Mouse (Mus musculus) embryo, embryonic 9.5 days (tissue): ENCODE data around the gene Esyt1.
A peak's percentile ranks its signal among the peaks of the same experiment; 100 is the strongest.
"Not testable (repeated sequence)": the region's sequence is repeated elsewhere in the genome, so short reads cannot be mapped to it uniquely, and the experiment has no call there.

Experiments
- DNase-seq: peaks from one replicate; pipeline ENCODE4 v3.0.0-alpha.2; 2017; ENCODE audit errors: extremely low spot score

Esyt1 gene

DNA sequence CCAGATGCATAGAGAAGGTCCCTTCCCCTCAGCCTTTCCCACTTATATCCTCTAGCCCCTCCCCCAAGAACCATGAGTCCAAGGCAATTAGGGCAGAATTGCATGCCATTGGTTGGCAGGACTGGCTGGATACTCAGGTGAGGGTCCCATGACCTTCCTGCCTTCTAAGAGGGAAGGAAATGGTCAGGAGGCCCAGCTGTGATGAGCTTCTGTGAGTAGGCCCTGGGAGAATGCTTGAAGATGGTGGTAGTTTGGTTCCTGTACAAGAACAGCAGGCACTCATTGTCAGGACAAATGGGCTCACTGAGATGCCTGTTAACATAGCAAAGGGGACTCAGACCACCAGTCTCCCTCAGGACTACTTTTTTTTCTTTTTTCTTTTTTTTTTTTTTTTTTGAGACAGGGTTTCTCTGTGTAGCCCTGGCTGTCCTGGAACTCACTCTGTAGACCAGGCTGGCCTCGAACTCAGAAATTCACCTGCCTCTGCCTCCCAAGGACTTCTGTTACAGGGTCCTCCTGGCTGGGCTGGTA is 12.7 kb upstream of the Esyt1 start:
- no peak for DNase-seq

DNA sequence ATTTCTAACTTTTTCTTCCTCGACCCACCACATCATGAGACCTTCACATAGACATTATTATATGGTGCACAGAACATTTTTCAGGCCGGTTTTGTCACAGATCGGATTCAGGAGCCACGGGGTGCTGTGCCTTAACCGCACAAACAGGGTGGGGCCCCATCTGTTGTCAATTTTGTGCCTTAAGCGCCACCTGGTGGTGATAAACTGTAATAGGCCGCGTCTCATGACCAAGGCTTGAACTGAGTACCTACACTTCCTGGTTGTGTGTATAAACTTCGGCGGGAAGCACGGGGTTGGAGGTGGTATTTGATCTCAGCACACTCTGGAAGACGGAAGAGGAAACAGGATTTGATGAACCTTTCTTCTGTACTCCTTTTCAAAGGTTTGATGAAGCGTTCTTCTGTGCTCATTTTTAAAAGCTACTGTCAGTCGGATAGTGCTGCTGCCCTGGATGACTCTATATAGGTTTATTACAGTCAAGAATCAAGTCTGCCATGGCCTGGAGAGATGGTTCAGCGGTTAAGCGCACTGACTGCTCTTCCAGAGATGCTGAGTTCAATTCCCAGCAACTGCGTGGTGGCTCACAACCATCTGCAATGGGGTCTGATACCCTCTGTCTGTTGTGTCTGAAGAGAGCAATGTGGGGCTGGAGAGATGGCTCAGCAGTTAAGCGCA is 10.7 kb upstream of the Esyt1 start:
- DNase-seq, result peak; percentile 88

DNA sequence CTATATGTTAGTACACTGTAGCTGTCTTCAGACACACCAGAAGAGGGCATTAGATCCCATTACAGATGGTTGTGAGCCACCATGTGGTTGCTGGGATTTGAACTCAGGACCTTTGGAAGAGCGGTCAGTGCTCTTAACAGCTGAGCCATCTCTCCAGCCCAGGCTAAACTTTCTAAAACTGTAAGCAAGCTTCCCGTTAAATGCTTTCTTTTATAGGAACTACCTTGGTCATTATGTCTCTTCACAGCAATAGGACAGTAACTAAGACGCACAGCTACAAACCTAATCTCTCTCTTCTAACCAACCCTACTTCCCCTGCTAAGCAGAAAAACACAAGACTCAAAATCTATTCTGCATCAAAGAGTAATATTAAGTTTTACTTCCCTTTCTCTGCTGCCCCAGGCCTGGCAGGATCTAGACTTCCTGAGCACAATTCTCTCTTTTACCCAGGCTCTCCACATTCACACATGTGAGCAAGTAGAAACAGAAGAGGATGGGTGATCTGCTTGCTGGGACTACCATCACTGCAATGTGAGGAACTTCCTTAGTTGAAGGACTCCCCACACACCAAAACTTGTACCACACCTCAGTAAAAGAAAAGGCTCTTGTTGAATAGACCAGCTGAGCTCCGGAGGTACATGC is 10.1 kb upstream of the Esyt1 start:
- no peak for DNase-seq

DNA sequence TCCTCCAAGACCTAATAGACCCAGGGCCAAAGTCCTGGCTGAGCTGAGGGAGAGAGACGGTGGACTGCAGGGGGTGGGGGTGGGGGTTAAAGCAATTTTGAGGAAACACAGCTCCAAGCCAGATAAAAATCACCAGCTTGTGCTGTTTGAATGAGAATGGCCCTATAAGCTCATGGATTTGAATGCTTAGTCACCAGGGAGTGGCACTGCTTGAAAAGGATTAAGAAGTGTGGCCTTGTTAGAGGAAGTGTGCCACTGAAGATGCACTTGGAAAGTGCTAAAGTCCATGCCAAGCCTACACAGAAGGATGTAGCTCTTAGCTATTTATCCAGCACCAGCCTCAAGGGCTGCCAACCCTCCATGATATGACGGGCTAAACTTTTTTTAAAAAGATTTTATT is 9.5 kb upstream of the Esyt1 start:
- DNase-seq, result no peak

DNA sequence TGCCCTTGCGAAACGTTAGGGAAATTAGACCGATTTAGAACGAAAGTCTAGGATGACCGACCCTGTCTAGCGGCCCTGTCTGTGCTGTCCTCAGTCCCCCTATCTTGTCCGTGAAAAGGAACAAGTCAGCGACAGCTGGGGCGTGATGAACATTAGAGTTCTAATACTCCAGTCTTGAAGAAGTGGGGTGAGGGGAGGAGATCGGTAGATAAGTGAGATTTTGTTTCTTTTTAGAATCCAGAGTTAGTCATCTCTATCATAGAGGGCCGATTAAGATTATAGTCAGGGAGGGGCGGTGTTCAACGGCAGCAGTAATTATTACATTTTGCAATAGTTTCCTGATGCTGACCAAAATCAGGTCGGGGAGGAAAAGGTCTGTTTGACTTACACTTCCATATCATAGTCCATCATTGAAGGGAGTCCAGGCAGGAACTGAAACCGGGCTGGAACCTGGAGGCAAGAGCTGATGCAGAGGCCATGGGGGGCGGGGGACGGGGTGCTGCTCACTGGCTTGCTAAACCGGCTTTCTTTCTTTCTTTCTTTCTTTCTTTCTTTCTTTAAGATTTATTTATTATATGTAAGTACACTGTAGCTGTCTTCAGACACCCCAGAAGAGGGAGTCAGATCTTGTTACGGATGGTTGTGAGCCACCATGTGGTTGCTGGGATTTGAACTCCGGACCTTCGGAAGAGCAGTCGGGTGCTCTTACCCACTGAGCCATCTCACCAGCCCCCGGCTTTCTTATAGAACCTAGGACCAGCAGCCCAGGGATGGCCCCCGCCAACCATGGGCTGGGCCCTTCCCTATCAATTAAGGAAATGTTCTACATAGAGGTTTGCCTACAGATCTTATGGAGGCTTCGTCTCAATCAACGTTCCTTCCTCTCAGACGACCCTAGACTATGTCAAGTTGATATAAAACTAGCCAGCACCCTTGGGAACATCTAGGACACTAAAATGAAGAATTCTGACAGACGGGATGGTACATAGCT is 990 bp upstream of the Esyt1 start:
- no peak for DNase-seq

DNA sequence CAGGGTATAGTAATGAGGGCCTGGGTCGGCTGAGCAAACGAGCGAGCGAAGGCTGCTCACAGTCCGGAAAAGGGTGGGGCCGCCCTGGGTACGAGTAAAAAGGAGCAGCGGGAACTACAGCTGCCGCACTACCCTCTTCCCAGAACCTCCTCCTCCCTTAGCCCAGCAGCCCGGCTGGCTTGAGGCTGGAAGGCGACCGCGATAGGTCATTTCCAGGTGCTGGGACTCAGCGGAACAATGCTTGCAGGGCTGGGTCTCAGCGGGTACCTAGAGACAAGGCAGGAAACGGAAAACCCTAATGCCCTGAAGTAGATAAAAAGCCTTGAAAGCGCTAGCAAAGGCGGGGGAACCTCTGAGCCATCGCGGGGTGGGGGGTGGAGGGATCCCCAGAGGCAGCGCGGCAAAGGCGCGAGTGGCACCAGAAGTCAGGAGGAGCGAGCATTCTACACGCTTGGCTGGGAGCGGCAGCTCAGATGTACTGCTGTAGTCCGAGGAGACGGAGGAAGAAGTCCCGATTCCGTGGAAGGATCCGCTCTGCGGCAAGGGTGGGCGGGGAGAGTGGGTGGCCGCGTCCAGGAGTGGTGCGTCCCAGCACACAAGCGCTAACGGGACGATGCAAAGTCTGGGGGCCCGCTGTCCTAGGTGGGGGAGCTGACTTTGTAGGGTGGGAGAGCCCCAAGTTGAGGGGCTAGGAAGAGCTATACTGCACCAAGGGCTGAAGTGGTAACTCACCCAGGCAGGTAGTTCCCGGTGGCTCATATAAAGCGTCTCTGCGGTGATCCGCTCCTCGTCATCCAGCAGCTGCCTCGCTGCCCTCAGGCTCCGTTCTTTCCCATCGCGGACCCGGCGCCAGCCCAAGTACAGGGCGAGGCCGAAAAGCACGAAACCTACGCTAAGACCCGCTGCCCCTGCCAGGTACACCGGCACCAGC is 674 bp downstream of the Esyt1 start:
- peak; percentile 72 for DNase-seq

DNA sequence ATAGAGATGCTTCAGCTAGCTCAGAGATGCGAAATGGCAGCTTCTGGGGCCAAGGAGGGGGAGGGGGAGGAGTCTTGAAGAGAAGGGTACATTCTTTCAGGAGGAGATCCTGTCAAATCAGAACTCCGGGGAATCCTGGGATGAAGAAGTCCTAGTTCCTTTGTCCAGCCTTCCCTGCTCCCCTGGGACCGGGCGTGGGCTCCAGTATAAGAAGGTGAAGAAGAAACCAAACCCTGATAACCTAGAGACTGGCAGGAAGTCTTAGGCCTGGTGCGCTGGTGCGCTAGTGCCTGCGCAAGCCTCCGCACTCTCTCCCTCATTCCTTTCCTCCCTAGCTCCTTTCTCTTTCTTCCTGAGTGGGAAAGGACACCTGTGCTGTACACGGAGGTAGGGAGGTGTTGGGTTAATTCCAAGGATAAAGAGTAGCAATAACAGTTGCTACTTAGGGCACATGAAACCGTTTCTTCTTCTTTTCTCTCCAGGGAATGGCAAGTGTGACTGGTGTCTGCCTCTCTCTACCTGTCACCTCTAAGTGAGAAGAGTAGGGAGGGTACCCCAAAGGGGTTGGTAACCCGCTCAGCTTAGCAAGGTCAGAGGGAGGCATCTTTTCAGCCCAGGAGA is 1.4 kb downstream of the Esyt1 start:
- no peak for DNase-seq

DNA sequence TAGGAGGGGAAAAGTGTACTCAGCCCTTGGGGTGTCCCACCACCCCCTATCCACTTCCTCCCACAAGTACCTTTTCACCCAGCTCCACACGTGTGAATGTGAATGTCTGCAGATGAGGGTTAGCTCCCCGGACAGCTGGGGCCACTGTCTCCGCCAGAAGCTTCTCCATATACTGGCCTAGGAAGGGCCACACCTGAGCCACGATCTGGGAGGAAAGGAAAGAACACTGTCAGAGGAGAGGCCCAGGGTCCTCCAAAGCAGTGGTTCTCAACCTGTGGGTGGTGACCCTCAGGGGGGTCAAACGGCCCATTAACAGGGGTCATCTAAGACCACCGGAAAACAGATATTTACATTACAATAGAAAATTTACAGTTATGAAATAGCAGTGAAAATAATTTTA is 3.3 kb downstream of the Esyt1 start:
- DNase-seq, result no peak

DNA sequence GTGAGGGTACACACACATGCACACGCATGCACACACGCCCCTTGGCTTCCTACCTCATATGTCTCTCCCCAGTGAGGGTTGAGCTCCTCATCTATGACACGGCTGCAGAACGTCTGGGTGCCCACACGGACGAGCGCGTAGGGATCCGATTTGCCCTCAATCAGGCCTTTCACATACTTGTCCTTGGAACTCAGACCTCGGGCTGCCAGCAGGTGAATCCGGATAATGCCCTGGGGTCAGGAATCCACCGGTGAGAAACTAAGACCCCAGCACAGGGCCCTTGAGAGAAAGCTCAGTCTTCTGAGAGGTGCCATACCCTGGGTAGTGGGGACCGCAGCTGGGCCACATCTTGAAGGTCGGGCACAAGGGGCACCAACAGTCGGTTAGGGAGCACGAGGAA is 5.1 kb downstream of the Esyt1 start:
- no peak for DNase-seq

DNA sequence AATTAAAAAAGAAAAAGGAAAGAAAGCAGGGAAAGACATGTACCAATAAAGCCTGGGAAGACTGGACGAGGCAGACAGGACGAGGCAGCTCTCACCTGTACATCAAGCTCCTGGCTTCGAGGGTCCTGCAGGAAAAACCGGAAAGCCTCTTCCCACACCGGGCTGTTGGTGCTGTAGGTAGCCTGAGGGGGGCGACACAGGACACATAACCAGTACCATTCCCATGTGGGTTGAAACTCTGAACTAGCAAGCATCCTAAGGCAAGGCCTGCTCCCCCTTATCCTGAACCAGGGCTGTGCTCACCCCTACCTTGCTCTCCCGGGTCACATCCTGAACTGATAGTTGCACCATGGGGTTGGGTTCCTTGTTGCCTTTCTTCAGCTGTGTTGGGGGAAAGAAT is 6.8 kb downstream of the Esyt1 start:
- no peak for DNase-seq

DNA sequence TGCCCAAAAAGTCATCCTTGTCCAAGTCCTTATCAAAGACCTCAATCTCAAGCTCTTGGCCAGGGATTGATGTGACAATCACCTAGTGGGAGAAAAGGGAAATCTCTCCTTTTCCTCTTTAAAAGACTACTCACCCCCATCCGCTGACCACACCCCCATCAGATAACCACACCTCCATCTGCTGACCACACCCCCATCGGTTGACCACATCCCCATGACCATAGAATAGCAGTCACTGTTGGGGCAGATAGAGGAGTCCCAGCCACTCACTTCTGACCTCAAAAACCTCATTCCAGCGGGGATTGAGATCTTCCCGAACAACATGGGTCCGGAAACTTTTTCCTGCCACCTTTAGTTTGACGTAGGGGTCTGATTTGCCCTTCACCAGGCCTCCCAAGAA is 9.0 kb downstream of the Esyt1 start:
- DNase-seq, result no peak

DNA sequence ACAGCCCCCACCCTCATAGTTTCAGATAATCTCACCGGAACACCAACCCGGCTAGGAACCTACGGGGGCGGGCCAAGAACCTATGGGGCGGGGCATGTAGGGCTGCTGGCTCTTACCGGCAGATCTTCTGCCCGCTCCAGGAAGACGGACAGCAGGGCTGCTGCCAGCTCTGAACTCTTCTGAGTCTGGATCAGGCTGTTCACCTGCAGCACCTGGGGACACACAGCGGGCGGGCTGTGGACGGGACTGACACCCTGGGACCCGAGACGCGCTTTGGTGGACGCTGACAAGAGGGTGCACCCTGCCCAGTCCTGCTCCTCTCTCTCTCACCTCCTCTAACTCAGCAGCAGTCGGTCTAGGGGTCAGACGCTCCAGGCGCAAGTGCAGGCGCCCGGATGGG is 9.6 kb downstream of the Esyt1 start:
- DNase-seq, result no peak

DNA sequence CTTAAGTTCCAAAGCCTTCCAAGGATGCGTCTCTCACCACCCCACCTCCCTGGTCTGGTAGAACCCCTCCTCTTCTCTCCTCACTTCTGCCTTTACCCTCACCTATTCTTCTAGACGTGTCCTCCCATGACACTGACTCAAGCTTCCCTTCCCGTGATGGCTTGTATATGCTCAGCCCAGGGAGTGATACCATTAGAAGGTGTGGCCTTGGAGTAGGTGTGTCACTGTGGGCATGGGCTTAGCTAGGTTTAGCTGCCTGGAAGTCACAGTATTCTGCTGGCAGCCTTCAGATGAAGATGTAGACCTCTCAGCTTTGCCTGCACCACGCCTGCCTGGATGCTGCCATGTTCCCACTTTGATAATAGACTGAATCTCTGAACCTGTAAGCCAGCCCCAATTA is 10.6 kb downstream of the Esyt1 start:
- no peak for DNase-seq

DNA sequence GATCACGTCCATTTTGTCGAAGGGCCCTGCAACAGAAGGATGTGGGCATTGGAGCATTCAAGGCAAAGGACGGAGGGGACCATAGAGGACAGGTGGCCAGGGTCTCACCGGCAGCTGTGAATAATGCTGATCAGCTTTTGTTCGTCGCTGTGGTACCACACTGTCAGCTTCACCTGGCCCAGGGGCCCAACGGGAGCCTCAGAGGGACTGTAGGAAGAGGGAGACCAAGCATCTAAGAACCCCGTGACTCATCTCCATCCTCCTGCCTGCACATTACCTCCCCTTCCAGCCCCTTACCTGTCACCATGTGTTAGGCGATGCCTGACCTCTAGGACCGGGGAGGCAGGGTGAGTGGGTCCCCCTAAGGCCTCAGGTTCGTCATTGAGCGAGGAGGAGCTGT is 13.9 kb downstream of the Esyt1 start:
- no peak for DNase-seq

DNA sequence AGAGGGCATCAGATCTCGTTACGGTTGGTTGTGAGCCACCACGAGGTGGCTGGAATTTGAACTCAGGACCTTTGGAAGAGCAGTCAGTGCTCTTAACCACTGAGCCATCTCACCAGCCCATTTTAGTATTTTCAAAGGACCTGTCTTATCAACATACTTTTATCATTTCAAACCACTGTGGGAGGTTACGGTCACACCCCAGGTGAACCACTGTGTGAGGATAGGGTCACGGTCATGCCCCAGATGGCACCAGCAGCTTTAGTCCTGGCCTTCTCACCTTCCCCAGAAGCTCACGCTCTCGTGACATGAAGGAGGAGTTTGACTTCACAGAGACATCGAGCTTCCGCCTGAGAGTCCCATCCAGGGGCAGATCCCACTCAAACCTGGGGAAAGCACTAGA is 14.5 kb downstream of the Esyt1 start:
- no peak for DNase-seq

DNA sequence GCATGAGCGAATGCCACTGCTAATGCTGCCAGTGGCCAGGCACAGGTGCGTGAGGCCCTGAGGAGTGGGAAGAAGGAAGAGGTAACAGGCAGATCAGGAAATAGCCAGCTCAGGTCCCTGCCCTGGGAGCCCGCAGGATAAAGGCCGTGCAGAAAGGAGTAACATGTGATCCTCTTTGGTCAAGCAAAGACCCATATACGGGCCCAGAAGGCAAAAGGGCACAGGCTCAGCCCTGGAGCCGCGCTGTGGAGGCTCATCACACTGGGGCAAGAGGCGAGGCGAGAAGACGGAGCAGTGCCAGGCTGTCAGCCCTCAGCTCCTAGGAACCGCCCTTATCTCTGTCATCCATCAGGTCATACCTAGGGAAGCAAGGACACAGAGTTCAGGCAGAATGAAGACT is 15.4 kb downstream of the Esyt1 start:
- no peak for DNase-seq

DNA sequence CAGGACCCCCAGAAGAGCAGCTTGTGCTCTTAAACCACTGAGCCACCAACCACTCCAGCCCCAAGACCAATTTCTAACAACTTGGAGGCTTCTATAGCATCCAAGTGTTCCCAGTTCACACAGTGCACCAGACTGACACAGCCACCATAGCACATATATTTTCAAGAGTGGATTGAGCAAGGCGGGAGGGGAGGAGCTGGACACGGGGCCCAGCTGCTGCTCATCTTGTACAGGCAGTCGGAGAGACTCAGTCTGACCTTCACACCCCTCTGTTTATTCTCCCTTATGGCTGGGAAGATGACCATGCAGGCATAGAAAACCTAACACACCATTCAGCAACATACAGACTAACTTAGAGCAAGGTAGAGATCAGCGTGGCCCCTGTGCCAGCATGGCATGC is 15.8 kb downstream of the Esyt1 start:
- no peak for DNase-seq

DNA sequence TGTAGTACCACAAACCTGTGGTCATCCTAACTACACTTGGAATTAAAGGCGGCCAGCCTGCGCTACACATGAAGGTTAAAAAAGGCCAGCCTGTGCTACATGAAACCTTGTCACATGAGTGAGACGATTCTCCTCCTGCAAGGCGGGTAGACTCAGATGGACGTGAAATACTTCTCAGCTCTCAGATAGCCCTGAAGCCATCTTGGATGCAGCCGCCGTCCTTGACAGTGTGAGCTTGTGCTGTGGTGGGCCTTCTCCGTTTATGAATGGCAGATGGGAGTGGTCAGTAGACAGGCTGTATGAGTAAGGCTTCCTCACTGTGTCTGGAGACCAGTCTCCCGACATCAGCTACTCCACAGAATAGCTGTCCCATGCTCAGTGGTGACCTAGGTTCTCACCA is 16.5 kb downstream of the Esyt1 start:
- no peak for DNase-seq

DNA sequence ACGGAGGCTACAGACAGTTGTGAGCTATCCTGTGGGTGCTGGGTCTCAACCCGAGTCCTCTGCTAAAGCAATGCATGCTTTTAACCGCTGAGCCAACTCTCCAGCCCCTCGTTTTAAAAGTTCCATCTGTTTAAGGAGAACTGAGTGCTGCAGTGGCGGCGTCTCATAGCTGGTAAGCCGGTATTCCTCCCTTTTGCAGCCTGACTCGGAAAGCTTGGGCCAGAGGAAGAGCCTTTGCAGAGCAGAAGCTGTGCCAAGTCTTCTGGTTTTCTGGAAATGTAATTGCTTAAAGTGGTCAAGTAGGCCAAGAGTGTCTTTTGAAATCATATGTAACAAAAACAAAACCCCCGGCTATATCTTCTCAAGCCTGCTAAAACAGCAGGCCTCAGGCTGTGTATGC is 17.4 kb downstream of the Esyt1 start:
- DNase-seq, result no peak

DNA sequence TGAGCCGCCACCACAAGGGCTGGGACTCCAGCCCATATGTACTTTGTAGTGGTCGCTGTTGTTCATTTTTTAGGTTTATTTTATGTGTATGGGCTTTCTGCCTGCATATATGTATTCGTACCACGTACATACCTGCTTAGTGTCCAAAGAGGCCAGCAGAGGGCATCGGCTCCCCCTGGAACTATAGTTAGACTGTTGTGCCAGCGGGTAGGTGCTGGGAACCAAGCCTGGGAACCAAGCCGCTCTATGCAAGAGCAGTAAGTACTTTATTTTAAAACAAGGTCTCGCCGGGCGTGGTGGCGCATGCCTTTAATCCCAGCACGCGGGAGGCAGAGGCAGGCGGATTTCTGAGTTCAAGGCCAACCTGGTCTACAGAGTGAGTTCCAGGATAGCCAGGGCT is 19.7 kb downstream of the Esyt1 start:
- DNase-seq, result no peak

DNA sequence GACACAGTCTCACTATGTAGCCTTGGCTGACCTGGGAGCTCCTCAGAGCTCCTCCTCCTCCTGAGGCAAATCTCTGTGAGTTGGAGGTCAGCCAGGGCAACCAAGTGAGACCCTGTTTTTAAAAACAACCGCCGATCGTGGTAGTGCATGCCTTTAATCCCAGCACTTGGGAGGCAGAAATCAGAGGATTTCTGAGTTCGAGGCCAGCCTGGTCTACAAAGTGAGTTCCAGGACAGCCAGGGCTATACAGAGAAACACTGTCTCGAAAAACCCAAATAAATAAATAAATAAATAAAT is 20.4 kb downstream of the Esyt1 start:
- DNase-seq, result not testable (repeated sequence)
